Mouse (Mus musculus): ENCODE data around the gene Kif2c. TPM values are rescaled to one million over a fixed set of nuclear protein-coding genes. Genes with fewer than 3 reads are reported as not detected.

Kif2c gene
- polyA plus RNA-seq, 1 experiment from 2014 or later, result 71.8 TPM

DNA sequence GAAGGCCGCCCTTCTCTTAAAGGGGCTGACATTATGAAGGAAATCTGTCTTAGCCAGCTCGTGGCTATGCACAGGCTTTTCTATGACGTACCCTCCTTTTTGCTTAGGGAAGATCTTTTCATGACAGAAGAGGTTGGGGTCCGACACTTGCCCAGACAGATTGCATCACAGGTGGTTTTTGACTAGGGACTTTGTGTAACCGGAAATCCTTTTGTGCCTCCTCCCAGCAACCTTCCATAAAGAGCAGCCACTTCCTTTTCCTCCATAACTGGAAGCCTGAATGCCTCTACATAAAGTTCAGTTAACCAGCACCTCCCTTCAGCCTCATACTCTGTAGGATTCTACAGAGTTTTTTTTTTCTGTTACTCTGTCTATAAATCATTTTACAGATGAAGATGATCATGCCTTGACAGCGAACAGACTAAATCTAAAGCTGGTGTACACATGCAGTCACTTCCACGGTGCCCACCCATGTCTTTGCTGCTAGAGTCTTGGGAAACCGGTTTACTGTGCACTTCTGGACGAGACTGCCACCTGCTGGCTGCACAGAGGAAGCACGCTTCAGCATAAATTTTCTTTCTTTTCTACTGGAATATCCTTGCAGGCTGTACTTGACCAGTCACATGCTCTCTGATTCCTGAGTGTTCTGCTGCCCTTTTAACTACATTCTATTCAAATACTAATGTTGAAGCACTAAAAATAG is 36.2 kb upstream of the Kif2c start:
- peak overlapping the region; percentile 27 for H3K4me2 ChIP-seq (replicated peaks; ENCODE audit: low read depth, low read length)
- peaks cover 8% of the 10 kb centered on the region for H3K4me1 ChIP-seq (ENCODE audit: insufficient read depth, low read length)
- no peaks in the 10 kb centered on the region for H3K27me3 ChIP-seq (ENCODE audit: insufficient read depth, low read length)
- no peak overlapping the region for H3K27ac ChIP-seq (ENCODE audit: low read length)
- no peak overlapping the region; the same call in 1 of the 2 replicates for H3K9ac ChIP-seq (replicated peaks; ENCODE audit: low read length)
- peak; percentile 70 for ATAC-seq (ENCODE audit: low FRiP score, low TSS enrichment)
- no peak overlapping the region for H3K4me3 ChIP-seq (ENCODE audit: low read length)
- 33% methylated on average over 10 of the region's 10 CpGs for WGBS
- no peaks in the 10 kb centered on the region for H3K9me3 ChIP-seq (ENCODE audit: low read length)
- H3K36me3 ChIP-seq (ENCODE audit: insufficient read depth, low read length), result no peaks in the 10 kb centered on the region

DNA sequence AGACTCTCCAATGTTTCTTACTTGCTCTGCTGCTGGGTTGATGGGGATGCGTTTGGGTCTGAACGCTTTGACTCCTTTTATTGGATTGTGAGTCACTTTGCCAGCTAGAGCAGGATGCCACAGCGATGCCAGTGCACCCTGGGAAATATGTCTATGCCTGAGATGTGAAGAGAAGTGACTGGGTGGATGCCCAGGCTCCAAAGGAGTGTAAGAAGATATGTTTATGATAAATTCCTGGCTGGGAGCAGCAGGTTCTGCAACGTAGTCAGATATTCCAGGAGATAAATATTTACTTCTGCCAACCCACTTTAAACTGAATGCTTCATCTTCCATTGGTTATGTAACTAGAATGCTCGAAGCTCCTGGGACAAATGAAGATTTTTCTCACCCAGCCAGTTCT is 34.6 kb upstream of the Kif2c start:
- peaks cover 8% of the 10 kb centered on the region for H3K4me1 ChIP-seq (ENCODE audit: insufficient read depth, low read length)
- H3K36me3 ChIP-seq (ENCODE audit: insufficient read depth, low read length), result no peaks in the 10 kb centered on the region
- H3K4me2 ChIP-seq (replicated peaks; ENCODE audit: low read depth, low read length), result no peak overlapping the region
- no peaks in the 10 kb centered on the region for H3K9me3 ChIP-seq (ENCODE audit: low read length)
- no peak overlapping the region for H3K9ac ChIP-seq (replicated peaks; ENCODE audit: low read length)
- H3K27ac ChIP-seq (ENCODE audit: low read length), result no peak overlapping the region
- no peak overlapping the region for H3K4me3 ChIP-seq (ENCODE audit: low read length)
- WGBS, result 80% methylated on average over 5 of the region's 5 CpGs
- no peaks in the 10 kb centered on the region for H3K27me3 ChIP-seq (ENCODE audit: insufficient read depth, low read length)
- no peak for ATAC-seq (ENCODE audit: low FRiP score, low TSS enrichment)

GRCm38 (mm10) chr4:117214250-117214649 is 31.8 kb upstream of the Kif2c start:
- 87% methylated on average over 6 of the region's 6 CpGs for WGBS

DNA sequence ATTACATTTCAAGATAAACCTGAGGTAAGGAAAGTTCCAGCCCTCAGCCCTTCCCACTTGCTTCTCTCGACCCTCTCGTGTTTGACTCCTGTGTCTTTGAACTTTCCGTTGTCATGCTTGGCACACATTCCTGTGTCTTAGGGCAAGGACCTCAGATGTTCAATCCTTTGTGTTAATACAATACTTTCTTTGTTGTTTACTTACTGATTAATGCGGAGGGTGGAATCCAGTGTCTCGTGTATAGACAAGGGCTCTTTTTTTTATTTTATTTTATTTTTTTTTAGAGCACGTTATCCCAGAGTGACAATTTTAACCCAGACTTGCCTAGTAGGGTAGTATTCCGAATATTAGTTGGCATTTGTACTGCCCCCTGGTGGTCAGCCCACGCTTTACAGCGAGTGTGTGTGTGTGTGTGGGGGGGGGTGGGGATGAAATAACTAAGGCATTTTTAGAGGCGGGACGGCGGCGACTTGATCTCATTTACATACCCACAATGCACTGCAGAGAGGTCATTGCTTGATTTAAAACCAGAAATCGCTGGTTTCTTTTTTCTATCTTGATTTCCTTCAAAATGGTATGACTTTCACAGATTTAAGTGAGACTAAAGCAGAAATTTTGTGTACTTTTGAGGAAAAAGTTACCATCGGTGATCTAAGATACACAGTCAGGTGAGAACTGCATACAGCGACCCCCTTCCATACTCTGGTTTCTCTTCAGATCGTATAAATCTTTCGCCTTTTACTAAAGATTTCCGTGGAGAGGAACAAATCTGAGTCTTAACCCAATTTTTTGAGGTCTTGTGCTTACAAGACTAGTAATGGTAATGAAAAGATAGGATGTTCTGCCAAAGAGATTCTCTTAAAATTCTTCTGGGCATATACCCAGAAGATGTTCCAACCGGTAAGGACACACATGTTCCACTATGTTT is 28.0 kb upstream of the Kif2c start:
- no peaks in the 10 kb centered on the region for H3K36me3 ChIP-seq (ENCODE audit: insufficient read depth, low read length)
- WGBS, result 5% methylated on average over 20 of the region's 20 CpGs
- peak; percentile 62; the same call in 1 of the 2 replicates for ATAC-seq (ENCODE audit: low FRiP score, low TSS enrichment)
- H3K9ac ChIP-seq (replicated peaks; ENCODE audit: low read length), result no peak overlapping the region; the same call in 1 of the 2 replicates
- no peaks in the 10 kb centered on the region for H3K4me1 ChIP-seq (ENCODE audit: insufficient read depth, low read length)
- peak overlapping the region; percentile 15; the same call in 1 of the 2 replicates for H3K4me3 ChIP-seq (ENCODE audit: low read length)
- H3K4me2 ChIP-seq (replicated peaks; ENCODE audit: low read depth, low read length), result peak overlapping the region; percentile 23; the same call in 1 of the 2 replicates
- no peaks in the 10 kb centered on the region for H3K27me3 ChIP-seq (ENCODE audit: insufficient read depth, low read length)
- H3K9me3 ChIP-seq (ENCODE audit: low read length), result no peaks in the 10 kb centered on the region
- H3K27ac ChIP-seq (ENCODE audit: low read length), result peak overlapping the region; percentile 29; the same call in 1 of the 2 replicates

More at GRCm38 (mm10) chr4:117214250-117214649, 31.8 kb upstream of the Kif2c start:
- Histone ChIP-seq H3K9ac (replicated peaks; ENCODE audit: low read length) (no peak overlapping the region), H3K9me3 (ENCODE audit: low read length) (no peaks in the 10 kb centered on the region), H3K27me3 (ENCODE audit: insufficient read depth, low read length) (no peaks in the 10 kb centered on the region), H3K4me1 (ENCODE audit: insufficient read depth, low read length) (peaks cover 6% of the 10 kb centered on the region), H3K36me3 (ENCODE audit: insufficient read depth, low read length) (no peaks in the 10 kb centered on the region), H3K27ac (ENCODE audit: low read length) (no peak overlapping the region), H3K4me3 (ENCODE audit: low read length) (no peak overlapping the region), H3K4me2 (replicated peaks; ENCODE audit: low read depth, low read length) (no peak overlapping the region)
- no peak for ATAC-seq (ENCODE audit: low FRiP score, low TSS enrichment)

- no peak for ATAC-seq (ENCODE audit: low FRiP score, low TSS enrichment)
- H3K27ac ChIP-seq (ENCODE audit: low read length), result no peak overlapping the region
- H3K4me3 ChIP-seq (ENCODE audit: low read length), result no peak overlapping the region
- H3K9me3 ChIP-seq (ENCODE audit: low read length), result no peaks in the 10 kb centered on the region
- no peaks in the 10 kb centered on the region for H3K27me3 ChIP-seq (ENCODE audit: insufficient read depth, low read length)
- no peak overlapping the region for H3K9ac ChIP-seq (replicated peaks; ENCODE audit: low read length)
- no peaks in the 10 kb centered on the region for H3K36me3 ChIP-seq (ENCODE audit: insufficient read depth, low read length)
- no peak overlapping the region for H3K4me2 ChIP-seq (replicated peaks; ENCODE audit: low read depth, low read length)
- no peaks in the 10 kb centered on the region for H3K4me1 ChIP-seq (ENCODE audit: insufficient read depth, low read length)
- WGBS, result 82% methylated on average over 6 of the region's 6 CpGs
These were observed 27.2 kb upstream of the Kif2c start for GRCm38 (mm10) chr4:117209592-117209991.

- WGBS, result 58% methylated on average over 4 of the region's 4 CpGs
These were observed 20.5 kb upstream of the Kif2c start for GRCm38 (mm10) chr4:117202992-117203354.

GRCm38 (mm10) chr4:117202046-117202991 is 19.9 kb upstream of the Kif2c start:
- 0 out of 2 replicates have a peak, but pooled peaks cover 4% of the 10 kb centered on the region for H3K4me1 ChIP-seq (ENCODE audit: insufficient read depth, low read length)
- no peaks in the 10 kb centered on the region for H3K9me3 ChIP-seq (ENCODE audit: low read length)
- H3K27ac ChIP-seq (ENCODE audit: low read length), result peak overlapping the region; percentile 80
- H3K4me2 ChIP-seq (replicated peaks; ENCODE audit: low read depth, low read length), result peak overlapping the region; percentile 58
- H3K36me3 ChIP-seq (ENCODE audit: insufficient read depth, low read length), result no peaks in the 10 kb centered on the region
- peak overlapping the region; percentile 64 for H3K9ac ChIP-seq (replicated peaks; ENCODE audit: low read length)
- WGBS, result under 1% methylated on average over 25 of the region's 25 CpGs
- H3K27me3 ChIP-seq (ENCODE audit: insufficient read depth, low read length), result no peaks in the 10 kb centered on the region
- H3K4me3 ChIP-seq (ENCODE audit: low read length), result peak overlapping the region; percentile 43
- ATAC-seq (ENCODE audit: low FRiP score, low TSS enrichment), result peak; percentile 92

More at GRCm38 (mm10) chr4:117202992-117203354, 20.5 kb upstream of the Kif2c start:
- Histone ChIP-seq H3K9ac (replicated peaks; ENCODE audit: low read length) (peak overlapping the region; percentile 64; the same call in 1 of the 2 replicates), H3K4me2 (replicated peaks; ENCODE audit: low read depth, low read length) (peak overlapping the region; percentile 58; the same call in 1 of the 2 replicates), H3K27ac (ENCODE audit: low read length) (peak overlapping the region; percentile 80), H3K9me3 (ENCODE audit: low read length) (no peaks in the 10 kb centered on the region), H3K4me3 (ENCODE audit: low read length) (no peak overlapping the region), H3K4me1 (ENCODE audit: insufficient read depth, low read length) (0 out of 2 replicates have a peak, but pooled peaks cover 4% of the 10 kb centered on the region), H3K36me3 (ENCODE audit: insufficient read depth, low read length) (no peaks in the 10 kb centered on the region), H3K27me3 (ENCODE audit: insufficient read depth, low read length) (no peaks in the 10 kb centered on the region)
- no peak for ATAC-seq (ENCODE audit: low FRiP score, low TSS enrichment)

DNA sequence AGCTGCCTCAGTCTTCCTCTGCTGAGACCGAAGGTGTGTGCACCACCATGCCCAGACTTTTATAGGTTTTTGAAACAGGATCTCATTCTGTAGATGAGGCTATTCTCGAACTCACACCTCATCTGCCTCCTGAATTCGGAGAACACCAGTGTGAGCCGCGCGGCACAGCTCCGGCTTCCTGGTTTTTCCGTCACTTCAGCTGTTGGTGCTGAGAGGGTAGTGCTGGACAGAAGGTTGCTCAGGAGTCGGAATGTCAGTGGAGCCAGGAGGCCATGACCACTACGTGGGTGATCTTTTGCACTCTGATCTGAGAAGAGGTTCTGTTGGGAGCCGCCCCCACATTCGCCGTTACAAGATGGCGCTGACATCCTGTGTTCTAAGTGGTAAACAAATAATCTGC is 9.4 kb upstream of the Kif2c start:
- Histone ChIP-seq H3K4me2 (replicated peaks; ENCODE audit: low read depth, low read length) (no peak overlapping the region), H3K4me3 (ENCODE audit: low read length) (no peak overlapping the region)
- WGBS, result 97% methylated on average over 14 of the region's 14 CpGs

GRCm38 (mm10) chr4:117190660-117191059 is 8.2 kb upstream of the Kif2c start:
- H3K4me3 ChIP-seq (ENCODE audit: low read length), result no peak overlapping the region
- H3K9ac ChIP-seq (replicated peaks; ENCODE audit: low read length), result no peak overlapping the region
- no peaks in the 10 kb centered on the region; the same call in 1 of the 2 replicates for H3K4me1 ChIP-seq (ENCODE audit: insufficient read depth, low read length)
- peaks cover 3% of the 10 kb centered on the region; the same call in 1 of the 2 replicates for H3K9me3 ChIP-seq (ENCODE audit: low read length)
- peak overlapping the region; percentile 84 for H3K27ac ChIP-seq (ENCODE audit: low read length)
- H3K27me3 ChIP-seq (ENCODE audit: insufficient read depth, low read length), result no peaks in the 10 kb centered on the region
- no peaks in the 10 kb centered on the region for H3K36me3 ChIP-seq (ENCODE audit: insufficient read depth, low read length)
- WGBS, result 59% methylated on average over 7 of the region's 7 CpGs
- no peak for ATAC-seq (ENCODE audit: low FRiP score, low TSS enrichment)
- 0 out of 2 replicates have a peak overlapping the region, but pooled peaks have one; percentile 16 for H3K4me2 ChIP-seq (replicated peaks; ENCODE audit: low read depth, low read length)

More for the DNA sequence above, 9.4 kb upstream of the Kif2c start:
- H3K27me3 ChIP-seq (ENCODE audit: insufficient read depth, low read length), result no peaks in the 10 kb centered on the region
- no peaks in the 10 kb centered on the region for H3K36me3 ChIP-seq (ENCODE audit: insufficient read depth, low read length)
- H3K27ac ChIP-seq (ENCODE audit: low read length), result no peak overlapping the region
- no peaks in the 10 kb centered on the region; the same call in 1 of the 2 replicates for H3K4me1 ChIP-seq (ENCODE audit: insufficient read depth, low read length)
- H3K9me3 ChIP-seq (ENCODE audit: low read length), result peaks cover 3% of the 10 kb centered on the region; the same call in 1 of the 2 replicates
- ATAC-seq (ENCODE audit: low FRiP score, low TSS enrichment), result no peak
- H3K9ac ChIP-seq (replicated peaks; ENCODE audit: low read length), result no peak overlapping the region
